Mouse (Mus musculus) thymus, adult 2 months (tissue): ENCODE results near the gene Tvp23b. TPM values are rescaled to one million over a fixed set of nuclear protein-coding genes. Genes with fewer than 3 reads are reported as not detected.

ENCODE experiments used
- DNase-seq: peaks from one replicate; pipeline ENCODE4 v3.0.0; 2021
- H3K27ac ChIP-seq: fragments of 200-500 bp; 2 replicates; pipeline ENCODE4 v1.5.1; 2012; ENCODE audit warnings: low read length, control low read depth; ENCODE audit not compliant: control insufficient read depth, insufficient read depth
- H3K27me3 ChIP-seq: fragments of 200-500 bp; 2 replicates; pipeline ENCODE4 v1.6.1; 2012; ENCODE audit warnings: mild to moderate bottlenecking, low read length, moderate library complexity, mixed read lengths; ENCODE audit not compliant: control insufficient read depth, insufficient read depth
- H3K36me3 ChIP-seq: fragments of 200-500 bp; 2 replicates; pipeline ENCODE4 v1.6.1; 2012; ENCODE audit warnings: mild to moderate bottlenecking, low read length, moderate library complexity; ENCODE audit not compliant: control insufficient read depth, insufficient read depth
- H3K4me1 ChIP-seq: fragments of 200-500 bp; replicated peaks from 2 replicates; pipeline ENCODE4 v1.6.1; 2012; ENCODE audit warnings: low read length; ENCODE audit not compliant: control insufficient read depth, insufficient read depth
- H3K4me3 ChIP-seq: fragments of 200-500 bp; 2 replicates; pipeline ENCODE4 v1.5.1; 2012; ENCODE audit warnings: mild to moderate bottlenecking, low read length, control low read depth, moderate library complexity; ENCODE audit not compliant: control insufficient read depth, insufficient read depth
- CTCF ChIP-seq: fragments of 200-500 bp; IDR thresholded peaks from 2 replicates; pipeline ENCODE4 v1.5.1; 2012; ENCODE audit warnings: mild to moderate bottlenecking, control low read depth, low read length, moderate library complexity, borderline replicate concordance; ENCODE audit not compliant: control insufficient read depth, poor library complexity, insufficient read depth; ENCODE audit errors: extremely low read depth
- POLR2A ChIP-seq: fragments of 200-500 bp; IDR thresholded peaks from 2 replicates; pipeline ENCODE4 v1.6.1; 2012; ENCODE audit warnings: mild to moderate bottlenecking, low read length, control low read depth, moderate library complexity; ENCODE audit not compliant: control insufficient read depth, poor library complexity, insufficient read depth; ENCODE audit errors: extremely low read depth
- WGBS: fragments of 180-500 bp; shearing (Covaris S2); methylation state at CpG from one replicate; pipeline ENCODE4 v1.1.7; 2018; 5-methylcytosine and 5-hydroxymethylcytosine counted together
- polyA plus RNA-seq: library from polyadenylated mRNA; depleted of rRNA; stranded (reverse); fragments of >200 nt; gene quantifications from 2 replicates; pipeline ENCODE4 v1.2.3, GENCODE M21; 2012; rRNA removed

Gene Tvp23b
- polyA plus RNA-seq, 1 experiment, result 13.4 TPM

DNA sequence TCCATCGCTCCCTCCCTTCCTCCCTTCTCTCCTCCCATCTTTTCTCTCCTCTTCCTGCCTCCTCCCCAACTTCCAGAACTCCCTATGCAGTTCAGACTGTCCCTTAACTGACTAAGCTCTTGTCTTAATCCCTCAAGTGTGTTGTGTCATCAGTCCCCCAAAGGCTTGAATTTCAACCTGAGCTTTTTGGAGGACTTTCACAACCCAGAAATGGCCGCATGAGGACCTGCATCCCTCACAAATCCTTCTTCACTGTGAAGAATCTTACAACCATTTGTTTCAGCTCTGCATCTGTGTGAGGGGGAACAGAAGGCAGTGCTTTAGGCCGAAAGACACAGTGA lies 87.1 kb downstream of the Tvp23b start:
- Histone ChIP-seq H3K4me3 (no peak overlapping the region), H3K27ac (no peak overlapping the region), H3K4me1 (no peaks in the 10 kb centered on the region), H3K27me3 (no peaks in the 10 kb centered on the region), H3K36me3 (no peaks in the 10 kb centered on the region)
- DNase-seq, result no peak
- TF ChIP-seq CTCF (no peak), POLR2A (no peak)
- WGBS, result 73% methylated on average over 3 of the region's 3 CpGs

Other genes with a start within 250 kb of the Tvp23b start
- gene Lrrc75a, start 230.9 kb upstream of the Tvp23b start, polyA plus RNA-seq, result 6.0 and 6.9 TPM in 2 replicates
- 43.0 and 47.5 TPM in 2 replicates for gene Mmgt2, start 230.8 kb upstream of the Tvp23b start, polyA plus RNA-seq
- gene Zfp287, start 147.6 kb upstream of the Tvp23b start, polyA plus RNA-seq, result 1.9 and 2.0 TPM in 2 replicates
- gene Gm10428, start 126.4 kb upstream of the Tvp23b start, polyA plus RNA-seq, result not detected in 2 replicates
- 4.8 and 5.0 TPM in 2 replicates for gene Zfp286, start 90.0 kb upstream of the Tvp23b start, polyA plus RNA-seq
- gene Trim16, start 59.2 kb upstream of the Tvp23b start, polyA plus RNA-seq, result 7.4 and 9.0 TPM in 2 replicates
- 4.3 and 5.2 TPM in 2 replicates for gene Fbxw10, start 32.4 kb upstream of the Tvp23b start, polyA plus RNA-seq
- gene Cdrt4, start 71.7 kb downstream of the Tvp23b start, polyA plus RNA-seq, result 0.27 TPM in 1 of 2 replicates, not detected in the other
- gene Tekt3, start 182.2 kb downstream of the Tvp23b start, polyA plus RNA-seq, result 0.05 TPM in 1 of 2 replicates, not detected in the other
- gene Pmp22, start 249.5 kb downstream of the Tvp23b start, polyA plus RNA-seq, result 24.2 and 27.3 TPM in 2 replicates